Mouse (Mus musculus) embryonic facial prominence, embryonic 11.5 days (tissue): ENCODE measurements around the gene Slc35c2. TPM values are rescaled to one million over a fixed set of nuclear protein-coding genes. Genes with fewer than 3 reads are reported as not detected.

Experiments used
- ATAC-seq: fragments of 200-750 bp; cut with Nextera tagmentation; replicated peaks from 2 replicates; pipeline ENCODE4 v1.8.0; 2017; ENCODE audit warnings: low read depth; ENCODE audit not compliant: insufficient number of reproducible peaks, low FRiP score, low TSS enrichment
- DNase-seq: peaks from one replicate; pipeline ENCODE4 v3.0.0-alpha.2; 2015; ENCODE audit warnings: low spot score
- H3K27ac ChIP-seq: fragments of 300-500 bp; sonication (generic); replicated peaks from 2 replicates; pipeline ENCODE4 v1.5.1; 2014; ENCODE audit warnings: mild to moderate bottlenecking, low read depth, low read length, control low read depth
- H3K27me3 ChIP-seq: fragments of 300-500 bp; sonication (generic); 2 replicates; pipeline ENCODE4 v1.6.1; 2014; ENCODE audit warnings: mild to moderate bottlenecking, low read length, moderate library complexity, mixed read lengths; ENCODE audit not compliant: control insufficient read depth, insufficient read depth
- H3K36me3 ChIP-seq: fragments of 300-500 bp; sonication (generic); replicated peaks from 2 replicates; pipeline ENCODE4 v1.6.1; 2014; ENCODE audit warnings: low read depth, mild to moderate bottlenecking, low read length, moderate library complexity, mixed read lengths; ENCODE audit not compliant: control insufficient read depth, insufficient read depth
- H3K4me1 ChIP-seq: fragments of 300-500 bp; sonication (generic); 2 replicates; pipeline ENCODE4 v1.6.1; 2014; ENCODE audit warnings: low read length, mixed read lengths; ENCODE audit not compliant: control insufficient read depth, insufficient read depth
- H3K4me2 ChIP-seq: fragments of 300-500 bp; sonication (generic); 2 replicates; pipeline ENCODE4 v1.6.1; 2014; ENCODE audit warnings: low read depth, mild to moderate bottlenecking, control low read depth, low read length, moderate library complexity
- H3K4me3 ChIP-seq: fragments of 300-500 bp; sonication (generic); 2 replicates; pipeline ENCODE4 v1.5.1; 2014; ENCODE audit warnings: low read depth, low read length, control low read depth
- H3K9ac ChIP-seq: fragments of 300-500 bp; sonication (generic); replicated peaks from 2 replicates; pipeline ENCODE4 v1.6.1; 2014; ENCODE audit warnings: mild to moderate bottlenecking, control low read depth, low read length
- H3K9me3 ChIP-seq: fragments of 300-500 bp; sonication (generic); replicated peaks from 2 replicates; pipeline ENCODE4 v1.6.1; 2016; ENCODE audit warnings: mild to moderate bottlenecking, low read length, inconsistent platforms, mixed read lengths; ENCODE audit not compliant: control insufficient read depth
- WGBS: fragments of 180-500 bp; shearing (Covaris S2); extraction: QIAGEN DNeasy Blood & Tissue Kit; methylation state at CpG from one replicate; pipeline ENCODE4 v1.1.7; 2014; 5-methylcytosine and 5-hydroxymethylcytosine counted together
- polyA plus RNA-seq: library from polyadenylated mRNA; unstranded; fragments of >200 nt; fragmentation: Nextera tagmentation; extraction: Ambion mirVana; gene quantifications from 2 replicates; pipeline ENCODE4 v1.2.1, GENCODE M21; 2014

Slc35c2 gene
- polyA plus RNA-seq, 1 experiment from 2014 or later = 38.6 TPM

DNA sequence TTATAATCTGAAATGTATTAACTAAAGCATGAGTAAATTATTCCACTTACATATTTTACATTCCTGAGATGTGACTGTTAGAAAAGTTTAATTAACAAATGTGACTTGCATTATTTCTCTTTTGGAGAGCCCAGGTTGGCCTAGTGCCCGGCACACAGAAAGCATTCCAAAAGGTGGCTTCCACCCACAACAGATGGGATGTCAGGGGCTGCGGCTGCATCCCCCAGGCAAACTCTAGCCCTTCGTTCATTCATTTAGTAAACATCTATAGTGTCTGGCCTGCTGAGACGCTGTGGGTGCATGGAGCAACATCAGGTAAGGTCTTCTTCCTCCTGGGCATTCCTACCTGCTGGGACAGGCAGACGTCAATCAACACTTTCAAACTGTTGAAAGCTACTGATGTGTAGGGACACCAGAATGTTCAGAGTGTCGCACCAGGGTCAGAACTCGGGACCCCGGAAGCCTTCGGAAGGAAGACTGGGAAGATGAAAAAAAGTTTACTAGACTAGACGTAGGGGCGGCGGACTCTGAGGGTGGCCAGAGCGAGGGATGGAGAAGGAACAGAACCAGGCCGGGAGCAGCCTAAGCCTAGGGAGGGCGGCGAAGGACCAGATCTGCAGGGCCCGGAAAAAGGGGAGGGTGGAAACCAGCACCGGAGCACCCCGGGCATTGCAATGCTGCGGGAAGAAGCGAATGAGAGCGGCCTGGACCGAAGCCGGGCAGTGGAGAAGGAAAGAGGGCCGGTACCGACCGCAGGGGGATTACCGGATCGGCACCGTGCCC, 38.0 kb upstream of the Slc35c2 start:
- H3K9ac ChIP-seq = peak overlapping the region; percentile 92

GRCm38 (mm10) chr2:165323928-165324327, 36.3 kb upstream of the Slc35c2 start:
- Histone ChIP-seq H3K27me3 (no peaks in the 10 kb centered on the region), H3K4me1 (peaks cover 13% of the 10 kb centered on the region), H3K9ac (0 out of 2 replicates have a peak overlapping the region, but pooled peaks have one; percentile 7), H3K4me3 (no peak overlapping the region), H3K36me3 (no peaks in the 10 kb centered on the region; the same call in 1 of the 2 replicates), H3K9me3 (no peaks in the 10 kb centered on the region), H3K27ac (no peak overlapping the region), H3K4me2 (no peak overlapping the region)
- 30% methylated on average over 5 of the region's 5 CpGs for WGBS
- DNase-seq (no peak), ATAC-seq (no peak)

More for the DNA sequence above, 38.0 kb upstream of the Slc35c2 start:
- Histone ChIP-seq H3K4me2 (peak overlapping the region; percentile 52), H3K27me3 (no peaks in the 10 kb centered on the region), H3K27ac (no peak overlapping the region; the same call in 1 of the 2 replicates), H3K4me1 (peaks cover 12% of the 10 kb centered on the region), H3K36me3 (no peaks in the 10 kb centered on the region; the same call in 1 of the 2 replicates), H3K4me3 (peak overlapping the region; percentile 91), H3K9me3 (no peaks in the 10 kb centered on the region)
- WGBS = 1% methylated on average over 27 of the region's 30 CpGs
- ATAC-seq = peak; percentile 27; the same call in 1 of the 2 replicates
- no peak for DNase-seq

DNA sequence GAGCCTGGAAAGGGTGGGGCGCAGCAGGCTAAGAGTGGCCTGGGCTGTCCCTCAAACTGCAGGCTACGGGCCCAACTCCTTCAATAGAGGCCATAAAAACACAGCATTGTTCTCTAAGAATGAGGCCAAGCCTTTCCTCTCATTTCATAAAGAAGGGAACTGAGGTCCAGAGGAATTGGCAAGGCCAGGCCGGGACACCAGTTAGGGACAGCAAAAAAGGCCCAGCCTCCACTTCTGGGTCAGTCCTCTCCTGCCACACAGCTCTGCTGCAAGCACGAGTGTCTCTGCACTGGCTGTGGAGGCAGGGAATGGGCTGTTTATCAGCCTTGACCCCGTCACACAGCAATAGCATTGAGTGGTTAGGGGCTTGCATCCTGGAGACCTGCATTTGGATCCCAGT, 35.8 kb upstream of the Slc35c2 start:
- DNase-seq (no peak), ATAC-seq (no peak)
- Histone ChIP-seq H3K4me3 (no peak overlapping the region), H3K9ac (no peak overlapping the region), H3K9me3 (no peaks in the 10 kb centered on the region), H3K27ac (no peak overlapping the region), H3K36me3 (no peaks in the 10 kb centered on the region; the same call in 1 of the 2 replicates), H3K4me2 (no peak overlapping the region), H3K4me1 (peaks cover 13% of the 10 kb centered on the region), H3K27me3 (no peaks in the 10 kb centered on the region)
- 75% methylated on average over 5 of the region's 5 CpGs for WGBS

DNA sequence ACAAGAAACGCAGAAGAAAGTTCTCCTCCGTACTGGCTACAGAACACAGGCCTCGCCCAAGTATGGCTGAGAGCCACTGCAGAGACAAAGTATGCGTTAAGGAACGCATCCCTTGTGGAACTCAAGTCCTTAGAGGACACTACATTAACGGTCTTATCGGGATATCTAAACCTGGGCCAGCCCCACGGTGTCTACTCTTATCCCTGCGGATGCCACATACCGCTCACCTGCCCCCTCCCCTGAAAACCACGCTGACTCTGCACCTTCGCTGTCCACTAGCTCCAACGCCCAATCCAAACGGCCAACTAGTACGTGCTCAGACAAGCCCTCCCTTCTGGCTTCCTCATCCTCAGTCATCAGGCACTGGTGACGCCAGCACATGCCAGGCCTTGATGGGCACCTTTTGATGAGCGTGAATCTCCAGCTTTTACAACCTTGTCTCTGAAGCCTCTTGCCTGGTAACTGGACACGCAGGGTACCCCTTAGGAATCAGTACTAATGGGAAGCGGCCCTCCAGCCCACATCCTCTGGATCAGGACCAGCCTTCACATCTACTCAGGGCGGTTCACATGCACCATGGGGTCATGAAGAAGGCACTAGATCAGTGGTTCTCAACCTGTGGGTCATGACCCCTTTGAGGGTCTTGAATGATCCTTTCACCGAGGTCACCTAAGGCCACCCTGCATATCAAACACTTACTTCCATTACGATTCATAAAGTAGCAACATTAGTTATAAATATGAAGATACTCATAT, 34.5 kb upstream of the Slc35c2 start:
- H3K9me3 ChIP-seq = no peaks in the 10 kb centered on the region
- no peak overlapping the region for H3K4me3 ChIP-seq
- peaks cover 19% of the 10 kb centered on the region for H3K4me1 ChIP-seq
- no peak overlapping the region; the same call in 1 of the 2 replicates for H3K9ac ChIP-seq
- no peaks in the 10 kb centered on the region; the same call in 1 of the 2 replicates for H3K36me3 ChIP-seq
- no peak overlapping the region for H3K4me2 ChIP-seq
- no peaks in the 10 kb centered on the region for H3K27me3 ChIP-seq
- DNase-seq = no peak
- no peak overlapping the region for H3K27ac ChIP-seq
- no peak for ATAC-seq
- WGBS = 86% methylated on average over 22 of the region's 22 CpGs

- Histone ChIP-seq H3K9me3 (no peaks in the 10 kb centered on the region), H3K9ac (no peak overlapping the region; the same call in 1 of the 2 replicates), H3K4me2 (no peak overlapping the region), H3K27me3 (no peaks in the 10 kb centered on the region), H3K4me1 (peaks cover 26% of the 10 kb centered on the region), H3K4me3 (no peak overlapping the region), H3K27ac (no peak overlapping the region), H3K36me3 (no peaks in the 10 kb centered on the region; the same call in 1 of the 2 replicates)
- ATAC-seq = no peak
- DNase-seq = no peak
- WGBS = 61% methylated on average over 8 of the region's 8 CpGs
Observed at GRCm38 (mm10) chr2:165321381-165321888, 33.8 kb upstream of the Slc35c2 start.

GRCm38 (mm10) chr2:165320531-165321150, 33.0 kb upstream of the Slc35c2 start:
- Histone ChIP-seq H3K9me3 (no peaks in the 10 kb centered on the region), H3K9ac (no peak overlapping the region), H3K4me1 (peaks cover 26% of the 10 kb centered on the region), H3K36me3 (peaks cover 2% of the 10 kb centered on the region; the same call in 1 of the 2 replicates), H3K27me3 (no peaks in the 10 kb centered on the region), H3K27ac (no peak overlapping the region), H3K4me3 (no peak overlapping the region), H3K4me2 (no peak overlapping the region)
- no peak for DNase-seq
- 70% methylated on average over 12 of the region's 12 CpGs for WGBS
- no peak for ATAC-seq

- H3K9ac ChIP-seq = no peak overlapping the region
- H3K4me3 ChIP-seq = no peak overlapping the region
- DNase-seq (no peak), ATAC-seq (no peak)
- 77% methylated on average over 4 of the region's 4 CpGs for WGBS
- no peak overlapping the region for H3K27ac ChIP-seq
- H3K4me2 ChIP-seq = no peak overlapping the region
- H3K36me3 ChIP-seq = peaks cover 11% of the 10 kb centered on the region
- no peaks in the 10 kb centered on the region for H3K27me3 ChIP-seq
- H3K9me3 ChIP-seq = no peaks in the 10 kb centered on the region
- peaks cover 26% of the 10 kb centered on the region for H3K4me1 ChIP-seq
Observed at GRCm38 (mm10) chr2:165319503-165319902, 31.8 kb upstream of the Slc35c2 start.
